Mouse (Mus musculus) hindbrain, embryonic 12.5 days (tissue): ENCODE data around the gene Supt3. TPM values are rescaled to one million over a fixed set of nuclear protein-coding genes. Genes with fewer than 3 reads are reported as not detected.

ENCODE experiments used
- ATAC-seq: fragments of 200-750 bp; cut with Nextera tagmentation; 2 replicates; pipeline ENCODE4 v1.8.0; 2017; ENCODE audit warnings: moderate TSS enrichment; ENCODE audit not compliant: low FRiP score
- H3K27ac ChIP-seq: fragments of 300-500 bp; sonication (generic); 2 replicates; pipeline ENCODE4 v1.5.1; 2016; ENCODE audit warnings: mild to moderate bottlenecking
- H3K27me3 ChIP-seq: fragments of 300-500 bp; sonication (generic); 2 replicates; pipeline ENCODE4 v1.6.1; 2016; ENCODE audit warnings: mild to moderate bottlenecking
- H3K36me3 ChIP-seq: fragments of 300-500 bp; sonication (generic); 2 replicates; pipeline ENCODE4 v1.6.1; 2016; ENCODE audit warnings: mild to moderate bottlenecking
- H3K4me1 ChIP-seq: fragments of 300-500 bp; sonication (generic); 2 replicates; pipeline ENCODE4 v1.6.1; 2016
- H3K4me2 ChIP-seq: fragments of 300-500 bp; sonication (generic); replicated peaks from 2 replicates; pipeline ENCODE4 v1.6.1; 2016; ENCODE audit warnings: mild to moderate bottlenecking
- H3K4me3 ChIP-seq: fragments of 300-500 bp; sonication (generic); 2 replicates; pipeline ENCODE4 v1.5.1; 2016; ENCODE audit warnings: mild to moderate bottlenecking
- H3K9ac ChIP-seq: fragments of 300-500 bp; sonication (generic); 2 replicates; pipeline ENCODE4 v1.6.1; 2016; ENCODE audit warnings: mild to moderate bottlenecking, moderate library complexity
- H3K9me3 ChIP-seq: fragments of 300-500 bp; sonication (generic); replicated peaks from 2 replicates; pipeline ENCODE4 v1.6.1; 2016; ENCODE audit warnings: mild to moderate bottlenecking
- WGBS: fragments of 180-500 bp; shearing (Covaris S2); methylation state at CpG from one replicate; pipeline ENCODE4 v1.1.7; 2016; 5-methylcytosine and 5-hydroxymethylcytosine counted together
- polyA plus RNA-seq: library from polyadenylated mRNA; unstranded; fragments of >200 nt; fragmentation: Nextera tagmentation; extraction: Ambion mirVana; gene quantifications from 2 replicates; pipeline ENCODE4 v1.2.1, GENCODE M21; 2016

Supt3 gene
- polyA plus RNA-seq, 1 experiment from 2014 or later, result 26.2 TPM

GRCm38 (mm10) chr17:45004477-45005170 lies 227.7 kb downstream of the Supt3 start:
- no peak for ATAC-seq

DNA sequence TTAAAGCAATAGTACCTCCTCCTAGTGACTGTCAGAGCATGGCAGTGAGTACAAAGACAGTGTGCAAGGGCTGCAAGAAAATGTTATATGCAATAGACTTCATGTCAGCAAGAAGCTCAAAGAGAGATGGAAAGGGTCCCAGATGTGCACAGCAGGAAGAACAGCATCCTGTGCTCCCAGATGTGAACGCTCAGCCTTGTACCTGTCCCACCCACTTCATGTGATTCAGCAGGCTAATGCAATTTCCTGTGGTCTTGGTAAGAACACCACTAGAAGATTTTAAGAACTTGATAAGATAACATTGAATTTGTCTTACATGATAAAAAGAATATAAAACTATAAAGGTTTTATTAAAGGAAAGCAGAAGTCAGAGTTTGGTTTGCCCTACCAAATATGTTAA lies 230.5 kb downstream of the Supt3 start:
- Histone ChIP-seq H3K4me1 (no peaks in the 10 kb centered on the region), H3K9ac (no peak overlapping the region), H3K4me3 (no peak overlapping the region), H3K27me3 (no peaks in the 10 kb centered on the region), H3K4me2 (no peak overlapping the region), H3K36me3 (no peaks in the 10 kb centered on the region), H3K27ac (no peak overlapping the region), H3K9me3 (no peaks in the 10 kb centered on the region)
- ATAC-seq, result no peak
- WGBS, result 72% methylated on average over 1 of the region's 1 CpGs

More at GRCm38 (mm10) chr17:45004477-45005170, 227.7 kb downstream of the Supt3 start:
- Histone ChIP-seq H3K4me1 (no peaks in the 10 kb centered on the region), H3K9me3 (no peaks in the 10 kb centered on the region), H3K36me3 (no peaks in the 10 kb centered on the region), H3K9ac (no peak overlapping the region), H3K4me2 (no peak overlapping the region), H3K4me3 (no peak overlapping the region), H3K27me3 (no peaks in the 10 kb centered on the region), H3K27ac (no peak overlapping the region)
- WGBS, result 88% methylated on average over 13 of the region's 13 CpGs

- Histone ChIP-seq H3K36me3 (no peaks in the 10 kb centered on the region), H3K27ac (no peak overlapping the region), H3K4me3 (no peak overlapping the region), H3K4me1 (no peaks in the 10 kb centered on the region), H3K27me3 (no peaks in the 10 kb centered on the region), H3K4me2 (no peak overlapping the region), H3K9me3 (no peaks in the 10 kb centered on the region), H3K9ac (no peak overlapping the region)
- WGBS, result 75% methylated on average over 4 of the region's 4 CpGs
- ATAC-seq, result no peak
These were observed 231.7 kb downstream of the Supt3 start for GRCm38 (mm10) chr17:45008663-45009062.

DNA sequence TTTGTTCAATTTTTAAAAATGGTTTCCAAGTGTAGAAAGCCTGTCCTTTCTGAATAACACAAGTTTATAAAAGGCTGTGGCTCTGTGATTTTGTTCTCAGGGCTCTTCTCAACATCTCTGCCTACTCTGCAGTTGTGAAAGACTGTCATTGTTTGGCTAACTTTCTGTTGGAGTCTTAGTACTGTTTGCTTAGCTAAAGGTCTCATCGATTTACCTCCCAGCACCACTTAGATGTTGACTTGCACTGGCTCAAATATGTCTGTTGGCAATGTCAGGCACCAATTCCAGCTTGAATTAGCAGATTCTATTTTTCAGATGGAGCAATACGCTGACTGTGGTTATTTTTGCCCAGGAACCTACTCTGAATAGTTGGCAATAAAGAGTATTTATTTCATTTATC lies 233.5 kb downstream of the Supt3 start:
- Histone ChIP-seq H3K4me3 (no peak overlapping the region), H3K4me1 (no peaks in the 10 kb centered on the region), H3K4me2 (no peak overlapping the region), H3K9ac (no peak overlapping the region), H3K27ac (no peak overlapping the region), H3K27me3 (no peaks in the 10 kb centered on the region), H3K9me3 (no peaks in the 10 kb centered on the region), H3K36me3 (no peaks in the 10 kb centered on the region)
- 87% methylated on average over 2 of the region's 2 CpGs for WGBS
- no peak for ATAC-seq

- Histone ChIP-seq H3K4me3 (no peak overlapping the region), H3K9me3 (no peaks in the 10 kb centered on the region), H3K4me1 (no peaks in the 10 kb centered on the region), H3K4me2 (no peak overlapping the region), H3K27me3 (no peaks in the 10 kb centered on the region), H3K9ac (no peak overlapping the region), H3K27ac (no peak overlapping the region), H3K36me3 (no peaks in the 10 kb centered on the region)
- no peak for ATAC-seq
- WGBS, result 94% methylated on average over 4 of the region's 4 CpGs
These were observed 239.8 kb downstream of the Supt3 start for GRCm38 (mm10) chr17:45016746-45017145.

GRCm38 (mm10) chr17:45020155-45020930 lies 243.4 kb downstream of the Supt3 start:
- H3K36me3 ChIP-seq, result no peaks in the 10 kb centered on the region
- no peaks in the 10 kb centered on the region for H3K9me3 ChIP-seq
- 78% methylated on average over 8 of the region's 8 CpGs for WGBS
- no peaks in the 10 kb centered on the region for H3K4me1 ChIP-seq
- ATAC-seq, result no peak
- H3K27ac ChIP-seq, result no peak overlapping the region
- H3K4me3 ChIP-seq, result no peak overlapping the region
- H3K27me3 ChIP-seq, result no peaks in the 10 kb centered on the region
- no peak overlapping the region for H3K9ac ChIP-seq
- no peak overlapping the region for H3K4me2 ChIP-seq

DNA sequence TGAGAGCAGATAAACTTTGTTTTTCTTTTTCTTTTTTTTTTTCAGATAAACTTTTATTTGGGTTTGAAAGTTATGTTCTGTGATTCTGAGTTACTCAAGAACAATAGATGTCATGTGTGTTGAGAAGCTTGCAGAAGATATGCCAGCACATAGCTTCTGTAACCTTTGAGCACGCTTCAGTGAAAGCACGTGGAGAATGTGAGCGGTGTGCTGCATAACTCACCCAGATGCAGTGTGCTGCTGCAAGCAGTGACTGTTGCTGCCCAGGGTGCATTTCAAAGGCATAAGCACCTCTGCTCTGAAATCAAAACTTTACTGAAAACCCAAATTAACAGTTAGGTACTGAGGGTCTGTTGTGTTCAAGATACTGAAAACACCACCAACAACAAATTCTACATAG lies 251.5 kb downstream of the Supt3 start:
- Histone ChIP-seq H3K4me2 (no peak overlapping the region), H3K36me3 (no peaks in the 10 kb centered on the region), H3K9ac (no peak overlapping the region), H3K9me3 (no peaks in the 10 kb centered on the region), H3K27me3 (no peaks in the 10 kb centered on the region), H3K27ac (no peak overlapping the region), H3K4me1 (no peaks in the 10 kb centered on the region), H3K4me3 (no peak overlapping the region)
- 77% methylated on average over 3 of the region's 3 CpGs for WGBS
- ATAC-seq, result no peak

GRCm38 (mm10) chr17:45029106-45029505 lies 252.2 kb downstream of the Supt3 start:
- Histone ChIP-seq H3K36me3 (no peaks in the 10 kb centered on the region), H3K4me2 (no peak overlapping the region), H3K9me3 (no peaks in the 10 kb centered on the region), H3K9ac (no peak overlapping the region), H3K27me3 (no peaks in the 10 kb centered on the region), H3K27ac (no peak overlapping the region), H3K4me1 (no peaks in the 10 kb centered on the region), H3K4me3 (no peak overlapping the region)
- no peak for ATAC-seq
- 92% methylated on average over 1 of the region's 1 CpGs for WGBS

- no peak for ATAC-seq
- Histone ChIP-seq H3K9me3 (no peaks in the 10 kb centered on the region), H3K27me3 (no peaks in the 10 kb centered on the region), H3K4me3 (no peak overlapping the region), H3K4me1 (no peaks in the 10 kb centered on the region), H3K27ac (no peak overlapping the region), H3K4me2 (no peak overlapping the region), H3K36me3 (no peaks in the 10 kb centered on the region), H3K9ac (no peak overlapping the region)
- WGBS, result 75% methylated on average over 6 of the region's 6 CpGs
These were observed 255.3 kb downstream of the Supt3 start for GRCm38 (mm10) chr17:45032209-45032608.

- no peak overlapping the region for H3K4me3 ChIP-seq
These were observed 256.7 kb downstream of the Supt3 start for GRCm38 (mm10) chr17:45033617-45034016.

GRCm38 (mm10) chr17:45041084-45041483 lies 264.1 kb downstream of the Supt3 start:
- Histone ChIP-seq H3K36me3 (no peaks in the 10 kb centered on the region), H3K4me3 (no peak overlapping the region), H3K9ac (no peak overlapping the region), H3K4me1 (no peaks in the 10 kb centered on the region), H3K9me3 (no peaks in the 10 kb centered on the region), H3K4me2 (no peak overlapping the region), H3K27ac (no peak overlapping the region), H3K27me3 (no peaks in the 10 kb centered on the region)
- no peak for ATAC-seq
- WGBS, result 94% methylated on average over 2 of the region's 2 CpGs

More at GRCm38 (mm10) chr17:45033617-45034016, 256.7 kb downstream of the Supt3 start:
- no peak overlapping the region for H3K9ac ChIP-seq
- ATAC-seq, result no peak
- H3K36me3 ChIP-seq, result no peaks in the 10 kb centered on the region
- no peak overlapping the region for H3K4me2 ChIP-seq
- no peak overlapping the region for H3K27ac ChIP-seq
- no peaks in the 10 kb centered on the region for H3K27me3 ChIP-seq
- H3K4me1 ChIP-seq, result no peaks in the 10 kb centered on the region
- 61% methylated on average over 7 of the region's 7 CpGs for WGBS
- H3K9me3 ChIP-seq, result no peaks in the 10 kb centered on the region

DNA sequence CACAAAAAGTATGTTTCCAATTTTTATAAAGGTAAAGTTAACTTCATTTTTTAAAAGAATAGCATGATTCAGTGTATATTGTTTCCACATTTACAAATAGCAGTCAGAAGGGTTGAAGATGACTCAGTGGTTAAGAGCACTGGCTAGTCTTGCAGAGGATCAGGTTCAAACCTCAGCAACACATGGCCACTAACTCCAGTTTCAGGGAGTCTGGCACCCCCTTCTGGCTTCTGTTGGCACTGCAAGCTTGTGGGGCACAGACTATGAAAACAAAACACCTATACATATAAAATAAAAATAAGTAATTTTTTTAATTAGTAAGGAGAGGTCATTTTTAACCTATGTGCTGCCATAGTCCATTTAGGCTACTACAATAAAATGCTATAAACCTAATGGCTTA lies 268.9 kb downstream of the Supt3 start:
- Histone ChIP-seq H3K36me3 (no peaks in the 10 kb centered on the region), H3K9me3 (no peaks in the 10 kb centered on the region), H3K27me3 (no peaks in the 10 kb centered on the region), H3K9ac (no peak overlapping the region), H3K4me1 (no peaks in the 10 kb centered on the region), H3K4me2 (no peak overlapping the region), H3K27ac (no peak overlapping the region), H3K4me3 (no peak overlapping the region)
- ATAC-seq, result no peak

DNA sequence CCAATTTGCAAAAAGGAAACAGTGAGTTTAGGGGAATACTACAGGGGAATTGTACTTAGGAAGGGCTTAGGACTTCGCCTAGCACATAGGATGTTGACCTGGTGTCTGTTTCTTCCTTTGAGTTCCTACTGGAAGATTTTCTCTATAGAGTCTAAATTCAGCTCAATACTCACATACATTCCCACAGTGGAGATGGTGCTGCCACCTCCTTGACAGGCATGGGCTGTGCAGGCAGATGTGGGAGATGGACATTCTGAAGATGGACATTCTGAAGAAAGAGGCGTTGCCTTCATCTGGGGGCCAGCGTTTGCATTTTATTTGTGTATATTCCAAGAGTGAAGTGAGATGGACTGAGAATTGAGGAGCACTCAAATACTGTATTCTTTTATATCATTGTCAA lies 269.6 kb downstream of the Supt3 start:
- H3K4me3 ChIP-seq, result no peak overlapping the region
- H3K36me3 ChIP-seq, result no peaks in the 10 kb centered on the region
- no peak overlapping the region for H3K9ac ChIP-seq
- H3K9me3 ChIP-seq, result no peaks in the 10 kb centered on the region
- 92% methylated on average over 3 of the region's 3 CpGs for WGBS
- no peak overlapping the region for H3K27ac ChIP-seq
- ATAC-seq, result no peak
- H3K4me1 ChIP-seq, result no peaks in the 10 kb centered on the region
- H3K4me2 ChIP-seq, result no peak overlapping the region
- H3K27me3 ChIP-seq, result no peaks in the 10 kb centered on the region
